Mouse (Mus musculus) forebrain, embryonic 13.5 days (tissue): Measurements from ENCODE around the gene Pate4. TPM values are rescaled to one million over a fixed set of nuclear protein-coding genes. Genes with fewer than 3 reads are reported as not detected.
"Not testable (repeated sequence)": the region's sequence is repeated elsewhere in the genome, so short reads cannot be mapped to it uniquely, and the experiment has no call there.

Source experiments
- ATAC-seq: fragments of 200-750 bp; cut with Nextera tagmentation; 2 replicates; pipeline ENCODE4 v1.8.0; 2017
- H3K27ac ChIP-seq: fragments of 300-500 bp; sonication (generic); 2 replicates; pipeline ENCODE4 v1.5.1; 2015; ENCODE audit warnings: inconsistent platforms, mild to moderate bottlenecking, moderate library complexity
- H3K27me3 ChIP-seq: fragments of 300-500 bp; sonication (generic); 2 replicates; pipeline ENCODE4 v1.6.1; 2015; ENCODE audit warnings: mild to moderate bottlenecking, inconsistent platforms
- H3K36me3 ChIP-seq: fragments of 300-500 bp; sonication (generic); 2 replicates; pipeline ENCODE4 v1.6.1; 2015; ENCODE audit warnings: mild to moderate bottlenecking, inconsistent platforms; ENCODE audit not compliant: poor library complexity, severe bottlenecking
- H3K4me1 ChIP-seq: fragments of 300-500 bp; sonication (generic); 2 replicates; pipeline ENCODE4 v1.6.1; 2015; ENCODE audit warnings: inconsistent platforms
- H3K4me2 ChIP-seq: fragments of 300-500 bp; sonication (generic); 2 replicates; pipeline ENCODE4 v1.6.1; 2015; ENCODE audit warnings: inconsistent platforms, mild to moderate bottlenecking, moderate library complexity
- H3K4me3 ChIP-seq: fragments of 300-500 bp; sonication (generic); 2 replicates; pipeline ENCODE4 v1.5.1; 2015; ENCODE audit warnings: mild to moderate bottlenecking, inconsistent platforms
- H3K9ac ChIP-seq: fragments of 300-500 bp; sonication (generic); 2 replicates; pipeline ENCODE4 v1.6.1; 2015; ENCODE audit warnings: mild to moderate bottlenecking, inconsistent platforms
- H3K9me3 ChIP-seq: fragments of 300-500 bp; sonication (generic); replicated peaks from 2 replicates; pipeline ENCODE4 v1.6.1; 2016; ENCODE audit warnings: inconsistent platforms
- WGBS: fragments of 180-500 bp; shearing (Covaris S2); methylation state at CpG from one replicate; pipeline ENCODE4 v1.1.7; 2015; 5-methylcytosine and 5-hydroxymethylcytosine counted together
- polyA plus RNA-seq: library from polyadenylated mRNA; unstranded; fragments of >200 nt; fragmentation: Nextera tagmentation; extraction: Ambion mirVana; gene quantifications from 2 replicates; pipeline ENCODE4 v1.2.1, GENCODE M21; 2015

Pate4 gene
- polyA plus RNA-seq = not detected in 2 replicates

DNA sequence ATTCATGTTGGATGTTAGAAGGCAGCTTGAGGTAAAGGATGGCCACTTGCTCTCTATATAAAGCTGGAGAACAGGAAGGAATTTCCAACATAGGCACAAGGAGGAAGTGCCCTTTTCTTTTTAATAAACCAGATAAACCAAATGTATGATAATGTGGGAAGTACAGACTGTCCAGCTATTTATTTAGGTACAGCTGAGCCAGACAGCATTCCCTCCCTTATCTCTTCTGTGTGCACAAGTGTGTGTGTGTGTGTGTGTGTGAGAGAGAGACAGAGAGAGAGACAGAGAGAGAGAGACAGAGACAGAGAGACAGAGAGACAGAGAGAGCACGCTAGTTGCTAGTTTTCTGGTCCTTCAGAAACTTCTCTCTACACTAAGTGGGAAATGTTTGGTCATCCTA is at the start of gene Pate4:
Pate4 (minus strand) TSS at position 101 of the 400 bp plus-strand sequence.
- H3K4me1 ChIP-seq = no peaks in the 10 kb centered on the region
- no peak for ATAC-seq
- no peak within 1 kb of the TSS for H3K4me3 ChIP-seq
- H3K9me3 ChIP-seq = no peaks in the 10 kb centered on the region
- H3K27ac ChIP-seq = no peak within 1 kb of the TSS
- H3K9ac ChIP-seq = no peak within 1 kb of the TSS
- H3K4me2 ChIP-seq = no peak within 1 kb of the TSS
- WGBS = 80% methylated on average over 1 of the region's 1 CpGs
- no peaks in the 10 kb centered on the region for H3K27me3 ChIP-seq
- H3K36me3 ChIP-seq = no peaks in the 10 kb centered on the region

- 69% methylated on average over 1 of the region's 1 CpGs for WGBS
- no peak within 1 kb of the TSS for H3K9ac ChIP-seq
Observed at GRCm38 (mm10) chr9:35648102-35648501, 36.4 kb upstream of the Pate4 start, which contains the start of gene Pate3. Gene Pate3 (minus strand): TSS chr9:35648202.

DNA sequence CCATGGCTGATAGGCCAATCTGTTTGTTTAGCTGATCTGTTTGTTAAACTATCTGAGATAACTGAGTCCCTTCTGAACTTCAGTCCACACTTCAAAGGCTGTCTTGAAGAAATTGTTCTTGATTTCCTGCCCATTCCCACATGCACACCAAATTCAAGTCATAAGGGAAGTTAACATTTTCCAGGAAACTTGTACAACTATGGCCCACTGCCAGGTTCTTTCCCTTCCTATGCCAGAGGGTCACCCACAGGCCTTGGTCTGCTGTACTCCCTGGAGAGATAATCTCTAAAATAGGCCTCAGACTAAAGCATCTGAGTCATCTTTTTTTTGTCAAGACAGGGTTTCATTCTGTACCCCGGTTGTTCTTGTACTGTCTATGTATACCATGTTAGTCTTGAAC is 21.2 kb upstream of the Pate4 start:
- ATAC-seq = no peak
- Histone ChIP-seq H3K27me3 (no peaks in the 10 kb centered on the region), H3K27ac (no peak overlapping the region), H3K9me3 (no peaks in the 10 kb centered on the region), H3K4me2 (no peak overlapping the region), H3K4me3 (no peak overlapping the region), H3K4me1 (no peaks in the 10 kb centered on the region), H3K9ac (no peak overlapping the region), H3K36me3 (no peaks in the 10 kb centered on the region)
- 75% methylated on average over 1 of the region's 1 CpGs for WGBS

More at GRCm38 (mm10) chr9:35648102-35648501, 36.4 kb upstream of the Pate4 start, which contains the start of gene Pate3:
- Histone ChIP-seq H3K4me1 (no peaks in the 10 kb centered on the region), H3K27me3 (no peaks in the 10 kb centered on the region), H3K4me3 (no peak within 1 kb of the TSS), H3K4me2 (no peak within 1 kb of the TSS), H3K9me3 (peaks cover 5% of the 10 kb centered on the region; the same call in 1 of the 2 replicates), H3K36me3 (no peaks in the 10 kb centered on the region), H3K27ac (no peak within 1 kb of the TSS)
- no peak for ATAC-seq

DNA sequence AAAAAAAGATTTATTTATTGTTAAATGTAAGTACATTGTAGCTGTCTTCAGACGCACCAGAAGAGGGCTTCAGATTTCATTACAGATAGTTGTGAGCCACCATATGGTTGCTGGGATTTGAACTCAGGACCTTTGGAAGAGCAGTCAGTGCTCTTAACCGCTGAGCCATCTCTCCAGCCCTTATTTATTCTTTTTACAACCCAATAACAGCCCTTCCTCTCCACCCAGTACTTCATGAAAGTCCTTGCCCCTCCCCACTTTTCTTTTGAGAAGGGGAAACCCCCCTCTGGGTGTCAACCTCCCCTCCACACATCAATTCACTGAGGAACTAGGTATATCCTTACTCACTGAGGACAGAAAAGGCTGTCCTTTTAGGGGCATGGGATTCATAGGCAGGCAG is 5.0 kb upstream of the Pate4 start:
- ATAC-seq, H3K36me3 ChIP-seq, H3K27me3 ChIP-seq, H3K9me3 ChIP-seq, H3K4me2 ChIP-seq, H3K4me1 ChIP-seq, H3K9ac ChIP-seq, H3K4me3 ChIP-seq, H3K27ac ChIP-seq: not testable (repeated sequence)
- WGBS = 78% methylated on average over 2 of the region's 2 CpGs

DNA sequence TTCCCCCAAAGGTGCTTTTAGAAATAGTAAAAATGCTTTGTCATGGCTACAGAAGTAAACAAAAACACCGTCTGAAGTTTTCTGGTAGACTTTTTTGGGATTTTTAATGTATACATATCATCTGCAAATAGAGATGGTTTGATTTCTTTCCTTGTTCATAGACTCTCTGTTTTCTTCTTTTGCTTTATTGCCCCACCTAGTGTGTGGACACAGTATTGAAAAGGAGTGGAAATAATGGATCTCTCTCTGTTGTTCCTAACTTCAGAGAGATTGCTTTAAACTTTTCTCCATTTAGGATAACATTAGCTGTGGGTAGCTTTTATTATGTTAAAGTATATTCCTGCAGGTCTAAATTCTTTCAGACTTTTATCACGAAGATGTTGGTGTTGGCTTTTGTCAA is 2.3 kb upstream of the Pate4 start:
- H3K27ac ChIP-seq = no peak overlapping the region
- H3K4me2 ChIP-seq = no peak overlapping the region
- WGBS = 29% methylated on average over 2 of the region's 2 CpGs

DNA sequence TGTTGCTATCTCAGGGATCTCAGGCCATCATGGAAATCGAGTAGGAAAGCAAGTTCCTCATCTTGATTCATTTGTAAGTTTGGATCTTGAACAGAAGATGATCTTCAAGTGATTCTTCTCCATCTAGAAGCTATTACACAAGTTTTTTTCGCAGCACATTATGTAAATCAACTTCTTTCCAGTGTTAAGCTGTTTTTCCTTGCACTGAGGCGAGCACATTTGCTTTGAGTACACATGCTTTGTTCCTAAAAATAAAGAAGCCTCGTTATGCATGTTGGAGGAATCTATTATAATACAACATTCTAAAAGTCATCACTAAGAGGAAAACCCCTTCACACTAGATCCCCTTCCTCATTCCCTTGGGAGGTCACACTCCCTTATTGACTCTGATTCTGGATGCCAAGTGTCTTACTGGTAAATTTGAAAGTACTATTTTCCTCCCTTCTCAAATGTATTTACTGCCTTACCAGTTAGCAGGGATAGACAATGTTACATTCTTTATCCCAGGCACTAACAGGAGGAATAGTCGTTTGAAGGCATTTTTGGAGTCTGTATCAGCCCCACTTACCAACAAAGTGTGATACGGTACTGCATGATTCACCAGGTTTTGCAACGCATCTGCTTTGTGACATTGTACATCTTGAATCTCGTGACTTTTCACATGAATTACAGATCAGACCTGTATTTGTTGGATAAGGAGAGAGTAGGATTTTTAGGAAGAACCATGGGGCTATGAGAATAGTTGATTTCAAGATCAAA is 3.9 kb downstream of the Pate4 start:
- no peak overlapping the region for H3K9ac ChIP-seq
- H3K4me1 ChIP-seq = no peaks in the 10 kb centered on the region
- no peaks in the 10 kb centered on the region for H3K36me3 ChIP-seq
- H3K4me2 ChIP-seq = no peak overlapping the region
- no peaks in the 10 kb centered on the region for H3K9me3 ChIP-seq
- H3K4me3 ChIP-seq = no peak overlapping the region
- H3K27ac ChIP-seq = no peak overlapping the region
- H3K27me3 ChIP-seq = no peaks in the 10 kb centered on the region
- no peak for ATAC-seq
- WGBS = 59% methylated on average over 8 of the region's 8 CpGs

More for the DNA sequence above, 2.3 kb upstream of the Pate4 start:
- Histone ChIP-seq H3K9ac (no peak overlapping the region), H3K27me3 (no peaks in the 10 kb centered on the region), H3K36me3 (no peaks in the 10 kb centered on the region), H3K9me3 (no peaks in the 10 kb centered on the region), H3K4me1 (no peaks in the 10 kb centered on the region), H3K4me3 (no peak overlapping the region)
- no peak for ATAC-seq

DNA sequence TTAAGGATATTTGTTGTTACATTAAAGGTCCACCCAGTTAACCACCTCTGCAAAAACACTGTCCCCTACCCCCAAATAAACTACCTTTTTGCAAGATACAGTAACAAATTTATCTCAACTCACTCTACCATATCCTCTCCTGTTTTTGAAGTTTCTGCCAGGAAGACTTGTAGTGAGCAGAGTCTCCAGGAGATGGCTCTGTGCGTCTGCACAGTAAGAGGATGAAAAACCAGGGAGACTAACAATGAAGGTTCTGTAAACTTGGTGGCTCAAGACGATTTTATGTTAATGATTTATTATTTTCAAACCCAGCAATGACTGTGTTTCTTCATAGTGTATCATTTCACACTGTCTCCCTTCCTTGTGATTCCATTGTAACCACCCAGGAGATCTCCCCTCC is 18.8 kb downstream of the Pate4 start:
- Histone ChIP-seq H3K27me3 (no peaks in the 10 kb centered on the region), H3K9me3 (no peaks in the 10 kb centered on the region), H3K4me3 (no peak overlapping the region), H3K36me3 (no peaks in the 10 kb centered on the region), H3K9ac (no peak overlapping the region), H3K4me2 (no peak overlapping the region), H3K27ac (no peak overlapping the region), H3K4me1 (no peaks in the 10 kb centered on the region)
- no peak for ATAC-seq
- 16% methylated on average over 2 of the region's 2 CpGs for WGBS

DNA sequence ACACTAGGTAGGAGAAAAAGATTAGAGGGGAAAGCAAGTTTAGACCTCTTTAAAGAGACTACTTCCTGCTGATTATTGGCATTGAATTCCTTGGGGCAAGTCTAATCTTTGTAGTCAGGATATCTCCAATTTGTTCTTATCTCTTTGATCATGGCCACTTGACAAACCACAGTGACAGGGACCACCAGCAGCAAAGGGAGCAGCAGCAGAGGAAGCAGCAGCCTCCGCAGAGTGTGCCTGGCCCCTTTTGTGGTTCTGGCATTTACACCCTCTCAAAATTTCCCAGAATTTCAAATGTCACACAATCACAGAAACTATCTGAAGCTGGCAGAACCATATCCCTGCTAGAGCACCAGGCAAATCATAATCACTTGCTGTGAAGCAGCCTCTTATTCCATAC is 24.1 kb downstream of the Pate4 start:
- Histone ChIP-seq H3K4me2 (no peak overlapping the region), H3K27ac (no peak overlapping the region), H3K27me3 (no peaks in the 10 kb centered on the region), H3K9ac (no peak overlapping the region), H3K4me1 (no peaks in the 10 kb centered on the region), H3K9me3 (no peaks in the 10 kb centered on the region), H3K36me3 (no peaks in the 10 kb centered on the region), H3K4me3 (no peak overlapping the region)
- ATAC-seq = no peak
- 66% methylated on average over 1 of the region's 1 CpGs for WGBS

DNA sequence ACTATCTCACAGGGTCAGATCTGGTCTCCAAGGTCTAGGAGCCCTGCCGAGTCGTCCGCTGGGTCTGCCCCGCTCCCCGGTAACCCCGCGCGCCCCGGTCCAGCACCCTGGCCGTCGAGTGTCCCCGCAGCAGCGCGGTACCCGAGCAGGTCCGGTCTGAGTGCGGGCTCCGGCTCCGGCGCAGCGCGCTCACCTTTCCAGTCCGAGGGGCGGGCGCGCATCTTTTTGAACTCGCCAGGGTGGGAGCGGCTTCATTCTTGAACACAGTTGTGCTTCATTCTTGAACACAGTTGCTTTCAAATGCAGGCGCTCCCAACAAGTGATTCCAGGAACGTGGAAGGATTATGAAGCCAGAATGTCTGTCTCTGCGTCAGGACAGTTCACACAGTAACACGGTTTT is 37.3 kb downstream of the Pate4 start:
- H3K4me2 ChIP-seq = peak overlapping the region; percentile 62
- no peak overlapping the region for H3K27ac ChIP-seq
- peak overlapping the region; percentile 56 for H3K9ac ChIP-seq
- H3K36me3 ChIP-seq = no peaks in the 10 kb centered on the region
- peaks cover 15% of the 10 kb centered on the region for H3K27me3 ChIP-seq
- H3K4me1 ChIP-seq = peaks cover 14% of the 10 kb centered on the region; the same call in 1 of the 2 replicates
- WGBS = 2% methylated on average over 32 of the region's 32 CpGs
- H3K4me3 ChIP-seq = peak overlapping the region; percentile 35
- no peaks in the 10 kb centered on the region for H3K9me3 ChIP-seq
- ATAC-seq = no peak

- peak overlapping the region; percentile 63 for H3K4me2 ChIP-seq
- WGBS = 9% methylated on average over 5 of the region's 5 CpGs
- H3K4me3 ChIP-seq = peak overlapping the region; percentile 73
- H3K4me1 ChIP-seq = peaks cover 28% of the 10 kb centered on the region
- peak overlapping the region; percentile 73 for H3K9ac ChIP-seq
- ATAC-seq = peak; percentile 9
- H3K9me3 ChIP-seq = no peaks in the 10 kb centered on the region
- H3K27ac ChIP-seq = 0 out of 2 replicates have a peak overlapping the region, but pooled peaks have one; percentile 87
- H3K27me3 ChIP-seq = peaks cover 15% of the 10 kb centered on the region
- H3K36me3 ChIP-seq = peaks cover 26% of the 10 kb centered on the region
Observed at GRCm38 (mm10) chr9:35570663-35571062, 41.1 kb downstream of the Pate4 start.

- Histone ChIP-seq H3K9me3 (no peaks in the 10 kb centered on the region), H3K9ac (peak within 1 kb of the TSS; percentile 84), H3K4me3 (peak within 1 kb of the TSS; percentile 73), H3K4me2 (peak within 1 kb of the TSS; percentile 75), H3K36me3 (peaks cover 34% of the 10 kb centered on the region), H3K27ac (peak within 1 kb of the TSS; percentile 87), H3K27me3 (peaks cover 13% of the 10 kb centered on the region), H3K4me1 (peaks cover 28% of the 10 kb centered on the region)
- WGBS = under 1% methylated on average over 82 of the region's 86 CpGs
- ATAC-seq = peak; percentile 99
Observed at GRCm38 (mm10) chr9:35569571-35570534, 41.9 kb downstream of the Pate4 start, which contains the start of the genes Pate2 and Hyls1. Gene Pate2 (plus strand): TSS chr9:35570284. Gene Hyls1 (minus strand): TSS chr9:35570398.

DNA sequence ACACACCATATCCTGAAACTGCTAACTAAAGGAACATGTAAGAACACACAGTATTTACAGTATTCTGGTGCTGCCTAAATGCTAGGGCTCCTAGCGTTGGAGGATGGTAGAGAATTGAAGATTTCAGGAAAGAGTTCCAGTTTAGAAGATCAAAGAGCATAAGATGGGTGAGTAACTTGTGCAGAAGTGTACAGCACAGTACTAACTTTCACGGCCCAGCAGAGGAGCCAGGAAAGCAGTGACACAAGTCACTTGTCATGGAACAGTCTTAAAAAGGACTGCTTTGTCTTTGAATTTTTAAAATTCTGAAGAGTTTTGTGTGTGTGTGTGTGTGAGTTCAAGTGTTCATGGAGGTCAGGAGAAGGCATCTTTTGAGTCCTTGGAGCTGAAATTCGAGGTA is 43.7 kb downstream of the Pate4 start:
- no peak for ATAC-seq
- Histone ChIP-seq H3K4me2 (peak overlapping the region; percentile 34; the same call in 1 of the 2 replicates), H3K4me1 (peaks cover 24% of the 10 kb centered on the region), H3K27me3 (no peaks in the 10 kb centered on the region), H3K9ac (no peak overlapping the region), H3K4me3 (0 out of 2 replicates have a peak overlapping the region, but pooled peaks have one; percentile 73), H3K27ac (no peak overlapping the region), H3K9me3 (no peaks in the 10 kb centered on the region), H3K36me3 (peaks cover 42% of the 10 kb centered on the region)
- WGBS = 88% methylated on average over 3 of the region's 3 CpGs
